In genomic region chr19:16911507-16911906, GRCm38 (mm10) we compare ENCODE assay signal across 28 mouse cellular contexts. TPM values are rescaled to one million over a fixed set of nuclear protein-coding genes. Genes with fewer than 3 reads are reported as not detected.
"Had no signal": no experiment of that assay in that cellular context is flagged by ENCODE, and none has a peak within 500 bp of the region (broad histone marks: within the 10 kb centered on the region; RNA-seq: fewer than 3 reads in every experiment).

No protein-coding gene starts in this region.

- H3K36me3 ChIP-seq: liver, embryonic 13.5 days; midbrain, embryonic 12.5 days; neural tube, embryonic 12.5 days; neural tube, embryonic 15.5 days; stomach, embryonic 15.5 days had no signal

- H3K4me3 ChIP-seq: layer of hippocampus, adult 2 months; liver, embryonic 13.5 days; midbrain, embryonic 12.5 days; neural tube, embryonic 12.5 days; neural tube, embryonic 15.5 days; stomach, embryonic 15.5 days had no signal

- DNase-seq: kidney, postnatal 25 days; layer of hippocampus, adult 9-11 months; liver, embryonic 13.5 days; lung, adult 2 months; lung, postnatal 14 days; lung, postnatal 4 days; retina, postnatal 1 day; right cerebral cortex, postnatal 25 days; spleen, adult 18-20 months; thymus, postnatal 36 days had no signal

- H3K4me1 ChIP-seq: liver, embryonic 13.5 days; midbrain, embryonic 12.5 days; neural tube, embryonic 12.5 days; neural tube, embryonic 15.5 days; stomach, embryonic 15.5 days had no signal

- H3K27me3 ChIP-seq: liver, embryonic 13.5 days; midbrain, embryonic 12.5 days; neural tube, embryonic 12.5 days; neural tube, embryonic 15.5 days; stomach, embryonic 15.5 days had no signal

- H3K9ac ChIP-seq: liver, embryonic 13.5 days; midbrain, embryonic 12.5 days; neural tube, embryonic 12.5 days; neural tube, embryonic 15.5 days; stomach, embryonic 15.5 days had no signal

- H3K9me3 ChIP-seq: liver, embryonic 13.5 days; midbrain, embryonic 12.5 days; neural tube, embryonic 12.5 days; neural tube, embryonic 15.5 days; stomach, embryonic 15.5 days had no signal

- H3K27ac ChIP-seq: kidney, postnatal 0 days; layer of hippocampus, adult 2 months; liver, embryonic 13.5 days; midbrain, embryonic 12.5 days; neural tube, embryonic 12.5 days; neural tube, embryonic 15.5 days; stomach, embryonic 15.5 days had no signal

- H3K4me2 ChIP-seq: liver, embryonic 13.5 days; midbrain, embryonic 12.5 days; neural tube, embryonic 12.5 days; neural tube, embryonic 15.5 days; stomach, embryonic 15.5 days had no signal

RNA-seq across cellular contexts. Expression of gene Foxb2, which starts 37.9 kb away (rescaled TPM):
- total RNA-seq: layer of hippocampus, adult 2 months; layer of hippocampus, postnatal 25 days; left cerebral cortex, adult 18-20 months; left cerebral cortex, postnatal 25 days; liver, adult 2 months; megakaryocyte progenitor cell, adult 5-6 weeks; megakaryocyte-erythroid progenitor cell, adult 5-6 weeks had no signal
- polyA plus RNA-seq: kidney, embryonic 14.5 days; kidney, postnatal 0 days; large intestine, adult 2 months; limb, embryonic 11.5 days; liver, adult 2 months; liver, embryonic 13.5 days; liver, embryonic 16.5 days; lung, adult 2 months; lung, embryonic 16.5 days; neural tube, embryonic 15.5 days; stomach, embryonic 15.5 days; urinary bladder, adult 2 months had no signal

RNA-seq across cellular contexts. Expression of gene Prune2, which starts 44.4 kb away (rescaled TPM):
- total RNA-seq: megakaryocyte-erythroid progenitor cell, adult 5-6 weeks had no signal
